Mouse (Mus musculus) erythroblast, embryonic 14.5 days (primary cell): ENCODE measurements around the gene Ccn2.

Experiments
- GATA1 ChIP-seq: IDR thresholded peaks from 2 replicates; pipeline ENCODE4 v1.6.1; 2012; ENCODE audit warnings: low read length, inconsistent platforms, mixed read lengths
- TAL1 ChIP-seq: IDR thresholded peaks from 3 replicates; pipeline ENCODE4 v1.6.1; 2012; ENCODE audit warnings: low read length, inconsistent platforms, mixed read lengths

GRCm38 (mm10) chr10:24614726-24615125 lies 19.5 kb downstream of the Ccn2 start:
- TF ChIP-seq TAL1 (no peak), GATA1 (no peak)
